Mouse (Mus musculus): Measurements from ENCODE around the gene Olfr508. TPM values are rescaled to one million over a fixed set of nuclear protein-coding genes. Genes with fewer than 3 reads are reported as not detected.
"Not testable (repeated sequence)": the region's sequence is repeated elsewhere in the genome, so short reads cannot be mapped to it uniquely, and the experiment has no call there.

Gene Olfr508
- polyA plus RNA-seq (2014; fragmentation: Nextera tagmentation; extraction: Ambion mirVana) = not detected in 2 replicates

DNA sequence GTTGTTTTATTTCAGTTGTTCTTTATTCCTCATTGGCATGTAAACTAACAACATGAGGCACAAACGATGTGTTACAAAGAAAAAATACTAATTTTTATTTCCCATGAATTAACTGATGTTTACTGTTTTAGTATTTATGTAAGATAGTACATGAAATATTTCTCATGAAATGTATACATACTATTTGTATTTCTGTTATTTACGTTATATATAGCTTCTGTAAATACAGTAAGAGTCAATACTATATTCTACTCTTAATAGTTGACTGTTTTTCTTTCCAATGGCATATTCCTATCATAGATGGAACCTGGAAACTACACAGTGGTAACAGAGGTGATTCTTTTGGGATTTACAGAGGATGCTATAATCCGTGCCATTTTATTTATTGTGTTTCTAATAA is at the start of gene Olfr508:
Olfr508 (plus strand) TSS at position 301 of the 400 bp plus-strand sequence.
- H3K4me3 ChIP-seq (ENCODE audit: low read depth, low read length) = no peak within 1 kb of the TSS
- H3K4me2 ChIP-seq (ENCODE audit: low read depth) = no peak within 1 kb of the TSS
- H3K36me3 ChIP-seq (ENCODE audit: control insufficient read depth, insufficient read depth, low read length) = no peaks in the 10 kb centered on the region
- 86% methylated on average over 3 of the region's 3 CpGs for WGBS
- H3K27me3 ChIP-seq (ENCODE audit: control insufficient read depth, insufficient read depth, low read length) = no peaks in the 10 kb centered on the region
- no peaks in the 10 kb centered on the region for H3K4me1 ChIP-seq (ENCODE audit: control insufficient read depth, insufficient read depth, low read length)
- DNase-seq (ENCODE audit: low spot score) (no peak), ATAC-seq (ENCODE audit: insufficient read depth, low FRiP score, low TSS enrichment) (no peak)
- no peak within 1 kb of the TSS for H3K27ac ChIP-seq (ENCODE audit: low read depth, low read length)
- H3K9me3 ChIP-seq (ENCODE audit: control insufficient read depth, low read length) = no peaks in the 10 kb centered on the region
- no peak within 1 kb of the TSS for H3K9ac ChIP-seq (ENCODE audit: low read length)

DNA sequence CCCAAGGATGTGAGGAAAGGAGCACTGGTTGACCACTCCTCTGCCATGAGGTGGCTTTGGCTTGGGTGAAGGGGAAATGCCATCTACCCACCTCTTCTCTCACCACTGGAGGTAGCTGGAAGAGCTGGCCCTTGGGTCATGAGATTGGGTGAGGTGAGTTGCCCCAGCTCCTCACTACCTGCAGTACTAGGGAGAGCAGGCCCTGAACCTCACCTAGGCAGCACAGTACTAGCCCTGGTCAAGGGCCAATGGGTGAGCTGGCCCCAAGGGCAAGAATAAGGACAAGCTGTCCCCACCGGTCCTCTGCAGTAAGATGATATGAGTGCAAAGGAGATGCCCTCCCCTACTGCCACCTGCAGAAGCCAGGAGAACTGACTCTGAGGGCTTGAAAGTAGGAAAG is 40.0 kb upstream of the Olfr508 start:
- H3K27ac ChIP-seq (ENCODE audit: low read depth, low read length) = no peak overlapping the region

DNA sequence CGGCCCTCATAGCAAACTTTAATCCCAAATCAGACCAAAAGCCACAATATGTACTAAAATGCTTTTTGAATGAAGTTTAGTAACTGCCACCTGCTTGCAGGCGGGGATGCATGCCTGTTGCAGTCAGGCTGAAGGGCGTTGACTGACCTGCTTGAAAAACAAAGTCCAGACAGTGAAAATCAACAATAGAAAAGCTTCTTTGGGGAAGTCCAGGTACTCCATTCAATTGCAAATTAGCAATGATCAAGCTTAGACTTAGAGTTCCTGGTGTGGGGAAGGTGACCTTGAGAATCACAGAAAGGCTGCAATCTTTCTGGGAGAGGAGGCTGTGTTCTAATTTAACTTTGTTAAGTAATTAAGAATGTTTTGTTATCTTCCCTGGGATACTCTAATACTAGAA is 27.9 kb upstream of the Olfr508 start:
- not testable (repeated sequence) for ATAC-seq (ENCODE audit: insufficient read depth, low FRiP score, low TSS enrichment); H3K27me3 ChIP-seq (ENCODE audit: control insufficient read depth, insufficient read depth, low read length)

More for the DNA sequence above, 40.0 kb upstream of the Olfr508 start:
- no peak for DNase-seq (ENCODE audit: low spot score)
- no peak overlapping the region for H3K9ac ChIP-seq (ENCODE audit: low read length)
- H3K36me3 ChIP-seq (ENCODE audit: control insufficient read depth, insufficient read depth, low read length) = no peaks in the 10 kb centered on the region
- H3K4me2 ChIP-seq (ENCODE audit: low read depth) = no peak overlapping the region
- ATAC-seq (ENCODE audit: insufficient read depth, low FRiP score, low TSS enrichment) = no peak
- H3K4me3 ChIP-seq (ENCODE audit: low read depth, low read length) = no peak overlapping the region
- no peaks in the 10 kb centered on the region for H3K27me3 ChIP-seq (ENCODE audit: control insufficient read depth, insufficient read depth, low read length)
- H3K9me3 ChIP-seq (ENCODE audit: control insufficient read depth, low read length) = no peaks in the 10 kb centered on the region
- 90% methylated on average over 1 of the region's 1 CpGs for WGBS
- H3K4me1 ChIP-seq (ENCODE audit: control insufficient read depth, insufficient read depth, low read length) = no peaks in the 10 kb centered on the region

GRCm38 (mm10) chr7:108610487-108610886 is 19.3 kb upstream of the Olfr508 start, which contains the start of gene Olfr506:
TSS of gene Olfr506 (plus strand) at chr7:108610787.
- no peak for ATAC-seq (ENCODE audit: insufficient read depth, low FRiP score, low TSS enrichment)
- Histone ChIP-seq H3K27ac (ENCODE audit: low read depth, low read length) (no peak within 1 kb of the TSS), H3K4me3 (ENCODE audit: low read depth, low read length) (no peak within 1 kb of the TSS)

More for the DNA sequence above, 27.9 kb upstream of the Olfr508 start:
- not testable (repeated sequence) for H3K4me2 ChIP-seq (ENCODE audit: low read depth); H3K36me3 ChIP-seq (ENCODE audit: control insufficient read depth, insufficient read depth, low read length); H3K4me3 ChIP-seq (ENCODE audit: low read depth, low read length); H3K27ac ChIP-seq (ENCODE audit: low read depth, low read length); H3K4me1 ChIP-seq (ENCODE audit: control insufficient read depth, insufficient read depth, low read length); H3K9ac ChIP-seq (ENCODE audit: low read length); H3K9me3 ChIP-seq (ENCODE audit: control insufficient read depth, low read length); DNase-seq (ENCODE audit: low spot score)
- WGBS = 84% methylated on average over 3 of the region's 3 CpGs

GRCm38 (mm10) chr7:108614110-108614509 is 15.7 kb upstream of the Olfr508 start:
- WGBS = 73% methylated on average over 2 of the region's 2 CpGs
- Histone ChIP-seq H3K36me3 (ENCODE audit: control insufficient read depth, insufficient read depth, low read length) (no peaks in the 10 kb centered on the region), H3K27ac (ENCODE audit: low read depth, low read length) (no peak overlapping the region), H3K4me2 (ENCODE audit: low read depth) (no peak overlapping the region), H3K4me1 (ENCODE audit: control insufficient read depth, insufficient read depth, low read length) (no peaks in the 10 kb centered on the region), H3K4me3 (ENCODE audit: low read depth, low read length) (no peak overlapping the region), H3K9ac (ENCODE audit: low read length) (no peak overlapping the region), H3K9me3 (ENCODE audit: control insufficient read depth, low read length) (no peaks in the 10 kb centered on the region), H3K27me3 (ENCODE audit: control insufficient read depth, insufficient read depth, low read length) (no peaks in the 10 kb centered on the region)
- ATAC-seq (ENCODE audit: insufficient read depth, low FRiP score, low TSS enrichment) (no peak), DNase-seq (ENCODE audit: low spot score) (no peak)

More at GRCm38 (mm10) chr7:108610487-108610886, 19.3 kb upstream of the Olfr508 start, which contains the start of gene Olfr506:
- Histone ChIP-seq H3K9ac (ENCODE audit: low read length) (no peak within 1 kb of the TSS), H3K4me2 (ENCODE audit: low read depth) (no peak within 1 kb of the TSS), H3K9me3 (ENCODE audit: control insufficient read depth, low read length) (no peaks in the 10 kb centered on the region), H3K4me1 (ENCODE audit: control insufficient read depth, insufficient read depth, low read length) (no peaks in the 10 kb centered on the region), H3K27me3 (ENCODE audit: control insufficient read depth, insufficient read depth, low read length) (no peaks in the 10 kb centered on the region), H3K36me3 (ENCODE audit: control insufficient read depth, insufficient read depth, low read length) (no peaks in the 10 kb centered on the region)
- DNase-seq (ENCODE audit: low spot score) = no peak

DNA sequence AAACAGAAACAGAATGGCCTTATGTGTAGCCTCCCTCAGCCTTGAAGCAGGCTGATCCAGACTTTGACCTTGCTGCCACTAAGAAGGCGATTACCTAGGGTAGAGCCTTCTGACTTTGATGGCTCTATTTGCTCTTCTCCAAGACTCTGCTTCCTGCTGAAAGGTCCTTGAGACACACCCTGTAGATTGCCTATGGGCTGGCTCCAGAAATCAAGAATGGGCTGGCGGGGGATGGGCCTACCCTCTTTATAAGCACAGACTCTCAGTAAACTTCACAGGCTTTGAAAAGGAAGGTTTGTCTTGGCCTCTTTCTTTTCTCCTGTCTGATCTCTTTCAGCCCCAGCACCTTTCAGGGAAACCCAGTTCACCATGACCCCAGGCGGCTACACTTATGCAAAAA is 13.0 kb upstream of the Olfr508 start:
- not testable (repeated sequence) for H3K36me3 ChIP-seq (ENCODE audit: control insufficient read depth, insufficient read depth, low read length); DNase-seq (ENCODE audit: low spot score); H3K4me2 ChIP-seq (ENCODE audit: low read depth); H3K27me3 ChIP-seq (ENCODE audit: control insufficient read depth, insufficient read depth, low read length); H3K4me3 ChIP-seq (ENCODE audit: low read depth, low read length); H3K9me3 ChIP-seq (ENCODE audit: control insufficient read depth, low read length); H3K27ac ChIP-seq (ENCODE audit: low read depth, low read length); H3K9ac ChIP-seq (ENCODE audit: low read length); H3K4me1 ChIP-seq (ENCODE audit: control insufficient read depth, insufficient read depth, low read length); ATAC-seq (ENCODE audit: insufficient read depth, low FRiP score, low TSS enrichment)
- WGBS = 63% methylated on average over 3 of the region's 3 CpGs

DNA sequence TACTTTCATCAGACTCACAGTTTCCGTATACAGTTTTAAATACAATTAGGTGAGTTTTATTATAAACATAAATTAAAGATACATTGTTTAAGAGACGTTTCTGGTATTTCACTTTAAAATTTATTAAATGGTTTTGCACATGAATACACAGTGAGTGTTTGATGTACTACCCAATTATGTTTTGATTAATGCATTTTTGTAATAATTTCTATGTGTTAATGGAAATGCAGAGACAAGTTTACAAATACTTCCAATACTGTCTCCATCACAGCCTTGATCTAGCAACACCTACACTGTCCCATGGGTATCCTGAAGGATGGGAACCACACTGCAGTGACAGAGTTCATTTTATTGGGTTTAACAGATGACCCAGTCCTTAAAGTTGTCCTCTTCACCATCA is 8.3 kb upstream of the Olfr508 start, which contains the start of gene Olfr507:
Olfr507 (plus strand) TSS at position 301 of the 400 bp plus-strand sequence.
- Histone ChIP-seq H3K4me2 (ENCODE audit: low read depth) (no peak within 1 kb of the TSS), H3K36me3 (ENCODE audit: control insufficient read depth, insufficient read depth, low read length) (no peaks in the 10 kb centered on the region)

GRCm38 (mm10) chr7:108651806-108652205 is 22.0 kb downstream of the Olfr508 start, which contains the start of gene Olfr509:
TSS of gene Olfr509 (minus strand) at chr7:108651906.
- Histone ChIP-seq H3K4me2 (ENCODE audit: low read depth) (no peak within 1 kb of the TSS), H3K4me1 (ENCODE audit: control insufficient read depth, insufficient read depth, low read length) (no peaks in the 10 kb centered on the region), H3K27me3 (ENCODE audit: control insufficient read depth, insufficient read depth, low read length) (no peaks in the 10 kb centered on the region), H3K9me3 (ENCODE audit: control insufficient read depth, low read length) (no peaks in the 10 kb centered on the region), H3K36me3 (ENCODE audit: control insufficient read depth, insufficient read depth, low read length) (no peaks in the 10 kb centered on the region), H3K4me3 (ENCODE audit: low read depth, low read length) (no peak within 1 kb of the TSS), H3K9ac (ENCODE audit: low read length) (no peak within 1 kb of the TSS), H3K27ac (ENCODE audit: low read depth, low read length) (no peak within 1 kb of the TSS)
- DNase-seq (ENCODE audit: low spot score) (no peak), ATAC-seq (ENCODE audit: insufficient read depth, low FRiP score, low TSS enrichment) (no peak)

More for the DNA sequence above, 8.3 kb upstream of the Olfr508 start, which contains the start of gene Olfr507:
- H3K9me3 ChIP-seq (ENCODE audit: control insufficient read depth, low read length) = no peaks in the 10 kb centered on the region
- H3K9ac ChIP-seq (ENCODE audit: low read length) = no peak within 1 kb of the TSS
- H3K27ac ChIP-seq (ENCODE audit: low read depth, low read length) = no peak within 1 kb of the TSS
- WGBS = 78% methylated on average over 2 of the region's 2 CpGs
- H3K27me3 ChIP-seq (ENCODE audit: control insufficient read depth, insufficient read depth, low read length) = no peaks in the 10 kb centered on the region
- ATAC-seq (ENCODE audit: insufficient read depth, low FRiP score, low TSS enrichment) (no peak), DNase-seq (ENCODE audit: low spot score) (no peak)
- H3K4me1 ChIP-seq (ENCODE audit: control insufficient read depth, insufficient read depth, low read length) = no peaks in the 10 kb centered on the region
- H3K4me3 ChIP-seq (ENCODE audit: low read depth, low read length) = no peak within 1 kb of the TSS

GRCm38 (mm10) chr7:108662419-108662818 is 32.6 kb downstream of the Olfr508 start:
- Histone ChIP-seq H3K4me3 (ENCODE audit: low read depth, low read length) (no peak overlapping the region), H3K27ac (ENCODE audit: low read depth, low read length) (no peak overlapping the region), H3K4me2 (ENCODE audit: low read depth) (no peak overlapping the region), H3K27me3 (ENCODE audit: control insufficient read depth, insufficient read depth, low read length) (no peaks in the 10 kb centered on the region), H3K9me3 (ENCODE audit: control insufficient read depth, low read length) (no peaks in the 10 kb centered on the region), H3K9ac (ENCODE audit: low read length) (no peak overlapping the region), H3K36me3 (ENCODE audit: control insufficient read depth, insufficient read depth, low read length) (no peaks in the 10 kb centered on the region), H3K4me1 (ENCODE audit: control insufficient read depth, insufficient read depth, low read length) (no peaks in the 10 kb centered on the region)
- 88% methylated on average over 3 of the region's 3 CpGs for WGBS
- DNase-seq (ENCODE audit: low spot score) (no peak), ATAC-seq (ENCODE audit: insufficient read depth, low FRiP score, low TSS enrichment) (no peak)

All from neural tube, embryonic 11.5 days (tissue).